Mouse (Mus musculus): ENCODE results near the gene Tmem246. TPM values are rescaled to one million over a fixed set of nuclear protein-coding genes. Genes with fewer than 3 reads are reported as not detected.

Gene Tmem246
- polyA plus RNA-seq, 1 experiment from 2014 or later: 22.6 TPM

Other genes starting within 250 kb of the Tmem246 start
- gene Acnat2, start 189.7 kb downstream of the Tmem246 start, polyA plus RNA-seq (2015; fragmentation: Nextera tagmentation; extraction: Ambion mirVana): not detected in 2 replicates
- gene Acnat1, start 124.0 kb downstream of the Tmem246 start, polyA plus RNA-seq (2015; fragmentation: Nextera tagmentation; extraction: Ambion mirVana): 5.7 and 6.8 TPM in 2 replicates
- 0.20 and 0.53 TPM in 2 replicates for gene Baat, start 91.3 kb downstream of the Tmem246 start, polyA plus RNA-seq (2015; fragmentation: Nextera tagmentation; extraction: Ambion mirVana)
- gene Mrpl50, start 76.8 kb downstream of the Tmem246 start, polyA plus RNA-seq (2015; fragmentation: Nextera tagmentation; extraction: Ambion mirVana): 90.7 and 98.9 TPM in 2 replicates
- 4.4 and 4.8 TPM in 2 replicates for gene Zfp189, start 76.7 kb downstream of the Tmem246 start, polyA plus RNA-seq (2015; fragmentation: Nextera tagmentation; extraction: Ambion mirVana)
- 572 and 696 TPM in 2 replicates for gene Aldob, start 48.3 kb downstream of the Tmem246 start, polyA plus RNA-seq (2015; fragmentation: Nextera tagmentation; extraction: Ambion mirVana)
- gene Rnf20, start 34.1 kb upstream of the Tmem246 start, polyA plus RNA-seq (2015; fragmentation: Nextera tagmentation; extraction: Ambion mirVana): 24.4 and 25.7 TPM in 2 replicates
- 0.07 and 0.09 TPM in 2 replicates for gene Ppp3r2, start 84.1 kb upstream of the Tmem246 start, polyA plus RNA-seq (2015; fragmentation: Nextera tagmentation; extraction: Ambion mirVana)
- gene Grin3a, start 247.9 kb upstream of the Tmem246 start, polyA plus RNA-seq (2015; fragmentation: Nextera tagmentation; extraction: Ambion mirVana): 0.40 and 0.43 TPM in 2 replicates

Data from intestine, embryonic 16.5 days (tissue).